Mouse (Mus musculus) MN1 (cell line): Measurements from ENCODE around the gene Abhd17b.
"Not testable (repeated sequence)": the region's sequence is repeated elsewhere in the genome, so short reads cannot be mapped to it uniquely, and the experiment has no call there.

ENCODE experiments used
- DNase-seq: peaks from one replicate; pipeline ENCODE4 v3.0.0-alpha.2; 2016; ENCODE audit warnings: low spot score

The Abhd17b gene

DNA sequence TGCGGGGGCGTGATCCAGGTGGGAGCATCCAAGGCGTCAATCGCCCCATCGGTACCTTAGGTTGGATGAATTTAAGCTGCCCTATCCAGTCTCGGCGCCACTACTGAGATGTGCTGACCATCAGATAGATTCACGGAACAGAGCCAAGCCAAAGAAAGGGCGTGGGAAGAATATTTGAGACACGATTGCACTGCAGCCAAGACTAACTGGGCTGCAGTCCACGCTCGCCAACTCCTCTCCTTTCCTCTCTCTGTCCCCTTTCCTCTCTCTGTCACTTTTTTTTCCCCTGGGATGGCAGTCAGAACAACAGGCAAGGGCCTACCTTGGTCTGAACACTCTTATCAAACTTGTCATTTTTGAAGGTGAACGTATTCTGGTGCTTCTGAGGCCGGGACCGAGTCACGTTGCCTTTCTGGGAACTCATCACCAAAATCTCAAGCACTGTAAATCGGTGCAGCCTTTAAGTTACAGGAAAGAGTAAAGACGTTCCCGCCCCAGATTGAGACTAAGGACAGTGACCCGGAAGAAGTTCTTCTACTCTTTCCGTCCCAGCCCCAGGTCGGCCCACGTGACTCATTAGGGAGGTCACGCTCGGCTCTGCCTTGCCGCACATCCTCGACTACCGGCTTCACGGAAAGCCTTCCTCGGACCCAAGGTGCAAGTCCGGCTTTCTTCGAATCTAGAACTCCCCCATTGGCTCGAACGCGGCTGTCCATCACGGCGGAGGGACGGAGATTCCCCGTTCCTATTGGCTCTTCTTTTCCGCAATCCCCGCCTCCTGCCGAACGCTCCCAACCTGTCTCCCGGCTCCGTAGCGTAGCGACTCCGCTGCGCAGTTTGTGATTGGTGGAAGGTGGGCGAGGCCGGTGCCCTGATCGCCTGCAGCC lies 457 bp upstream of the Abhd17b start, which contains the start of gene 1110059E24Rik:
1110059E24Rik (minus strand) TSS at position 692 of the 887 bp plus-strand sequence.
- DNase-seq = peak; percentile 95

- DNase-seq = no peak
These were observed 1.8 kb downstream of the Abhd17b start for GRCm38 (mm10) chr19:21654788-21655187.

- DNase-seq = no peak
These were observed 7.7 kb downstream of the Abhd17b start for GRCm38 (mm10) chr19:21660734-21661133.

GRCm38 (mm10) chr19:21663756-21664456 lies 10.9 kb downstream of the Abhd17b start:
- DNase-seq = no peak

DNA sequence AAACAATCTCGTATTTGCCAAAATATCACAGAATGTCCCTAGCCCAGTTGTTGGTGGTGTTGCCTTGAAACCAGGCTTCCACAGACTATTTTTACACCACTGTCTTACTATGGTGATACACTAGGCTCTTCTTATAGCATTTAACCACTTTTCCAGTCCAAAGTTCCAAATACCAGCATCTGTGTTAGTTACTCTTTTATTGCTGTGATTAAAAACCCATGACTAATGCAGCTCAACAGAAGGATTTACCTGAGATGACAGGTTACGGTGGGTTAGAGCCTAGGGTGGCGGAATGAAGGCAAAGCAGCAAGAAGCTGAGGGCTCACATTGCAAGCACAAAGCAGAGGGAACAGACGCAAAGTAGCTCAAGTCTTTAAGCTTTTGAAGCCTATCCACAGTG lies 16.7 kb downstream of the Abhd17b start:
- no peak for DNase-seq

DNA sequence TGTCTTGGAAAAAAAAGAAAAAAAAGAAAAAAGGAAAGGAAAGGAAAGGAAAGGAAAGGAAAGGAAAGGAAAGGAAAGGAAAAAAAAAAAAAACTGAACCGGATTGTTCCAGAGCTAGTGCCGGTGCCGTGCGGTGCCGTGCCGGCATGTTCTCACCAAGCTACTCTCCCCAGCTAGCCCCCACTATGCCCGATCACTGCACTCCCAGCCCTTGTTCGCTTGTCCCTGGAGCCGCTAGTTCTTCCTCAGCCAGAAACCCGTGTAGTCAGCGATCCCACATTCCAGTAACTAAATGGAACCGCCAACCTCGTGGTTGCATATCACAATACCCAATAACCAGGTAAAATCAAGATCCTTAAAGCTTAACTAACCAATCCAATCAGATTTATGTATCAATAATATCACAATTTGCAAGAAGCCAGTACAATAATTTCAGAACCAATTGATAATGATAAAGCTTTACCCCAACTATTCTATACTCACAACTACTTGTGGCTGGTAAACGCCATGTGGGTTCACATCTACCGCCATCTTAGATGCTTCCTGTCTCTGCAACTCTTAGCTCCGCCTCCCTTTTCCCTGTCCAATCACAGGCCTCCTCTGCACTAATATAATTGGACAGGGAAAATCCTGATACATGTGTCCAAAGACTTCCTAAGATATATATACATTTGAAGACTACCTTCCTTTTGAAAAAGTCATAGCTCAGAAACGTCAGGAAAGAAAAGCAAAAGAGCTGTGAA lies 21.5 kb downstream of the Abhd17b start:
- DNase-seq = no peak

GRCm38 (mm10) chr19:21680091-21680490 lies 27.1 kb downstream of the Abhd17b start:
- DNase-seq = no peak

- DNase-seq = no peak
These were observed 28.0 kb downstream of the Abhd17b start for GRCm38 (mm10) chr19:21680986-21681385.

- DNase-seq = peak; percentile 90
These were observed 60.5 kb downstream of the Abhd17b start for GRCm38 (mm10) chr19:21713260-21714031.

DNA sequence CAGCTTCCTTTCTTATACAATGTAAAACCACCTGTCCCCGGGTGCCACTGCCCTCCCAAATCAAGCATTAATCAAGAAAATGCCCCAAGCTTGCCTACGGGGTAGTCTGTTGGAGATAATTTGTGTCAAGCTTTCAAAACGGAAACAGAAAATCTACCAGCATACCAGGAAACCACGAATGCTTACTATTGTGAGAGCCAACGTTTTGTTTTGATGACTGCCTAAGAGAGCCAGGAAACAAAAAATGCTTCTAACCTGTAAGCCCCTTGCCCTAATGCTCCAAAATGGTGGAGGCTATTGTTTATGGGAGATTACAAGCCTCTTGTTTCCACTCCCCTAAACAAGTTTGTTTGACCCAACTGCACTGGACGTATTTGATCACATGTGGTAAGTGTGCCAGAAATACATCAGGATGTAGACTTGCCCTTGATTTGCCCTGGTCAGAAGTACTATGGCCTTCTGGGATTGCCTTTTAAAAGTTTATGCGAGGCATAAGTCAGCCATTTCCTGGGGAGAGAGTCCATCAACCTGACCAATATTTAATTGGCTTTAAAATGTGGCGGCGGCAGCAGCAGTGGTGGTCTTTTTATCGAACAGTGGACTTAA lies 61.4 kb downstream of the Abhd17b start:
- DNase-seq = peak; percentile 56

DNA sequence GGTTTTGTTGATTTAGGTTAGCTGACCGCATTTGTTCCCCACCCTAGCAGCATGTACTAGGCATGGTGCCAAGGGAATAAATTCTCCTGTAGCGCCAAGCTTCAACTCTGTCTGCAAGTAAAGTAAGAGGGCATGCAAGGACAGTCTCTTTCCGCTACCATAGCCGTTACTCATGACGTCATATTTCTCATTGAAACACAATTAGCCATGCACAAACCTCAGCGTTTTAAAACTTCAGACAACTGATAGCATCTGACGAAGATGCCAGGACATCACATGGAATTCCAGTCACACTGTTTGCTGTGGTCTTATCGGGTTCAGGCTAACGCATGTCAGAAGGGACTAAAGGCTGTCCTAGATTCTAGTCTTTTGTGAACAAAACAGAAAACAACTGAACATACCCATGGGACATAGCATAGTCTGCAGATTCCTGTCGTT lies 62.0 kb downstream of the Abhd17b start:
- DNase-seq = peak; percentile 40

DNA sequence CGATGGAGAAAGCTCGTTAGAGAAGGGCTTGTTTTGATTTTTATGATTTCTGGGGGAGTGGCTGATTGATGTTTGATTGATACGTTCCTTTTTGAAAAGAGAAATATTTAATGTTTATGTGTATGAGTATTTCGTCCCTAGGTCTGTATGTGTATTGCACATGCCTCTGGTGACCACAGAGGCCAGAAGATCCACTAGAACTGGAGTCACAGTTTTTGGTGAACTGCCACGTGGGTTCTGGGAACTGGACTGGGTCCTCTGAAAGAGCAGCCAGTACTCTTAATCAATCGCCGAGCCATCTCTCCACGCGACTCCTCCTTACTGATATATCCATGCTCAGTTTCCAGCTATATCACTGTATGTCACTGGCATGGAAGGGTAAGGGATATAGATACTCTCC lies 62.5 kb downstream of the Abhd17b start:
- DNase-seq = peak; percentile 46

GRCm38 (mm10) chr19:21716456-21716855 lies 63.5 kb downstream of the Abhd17b start:
- no peak for DNase-seq

DNA sequence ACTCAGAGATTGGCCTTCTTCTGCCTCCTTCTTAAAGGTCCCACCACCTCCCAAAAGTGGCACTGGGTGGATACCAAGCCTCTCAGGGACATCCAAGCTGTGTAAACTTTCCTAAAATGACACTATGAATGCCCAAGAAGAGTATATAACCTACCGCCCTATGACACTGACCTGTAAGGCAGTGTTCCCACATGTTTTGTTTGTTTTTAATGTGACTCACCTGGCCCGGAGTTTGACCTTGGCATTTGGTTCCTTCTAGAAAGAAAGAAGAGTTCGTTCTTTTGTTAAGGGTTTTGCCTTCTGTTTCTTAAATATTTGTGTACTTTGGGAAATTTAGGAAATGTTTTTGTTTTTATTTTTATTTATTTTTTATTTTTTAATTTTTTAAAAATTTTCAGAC lies 66.2 kb downstream of the Abhd17b start:
- DNase-seq = no peak

DNA sequence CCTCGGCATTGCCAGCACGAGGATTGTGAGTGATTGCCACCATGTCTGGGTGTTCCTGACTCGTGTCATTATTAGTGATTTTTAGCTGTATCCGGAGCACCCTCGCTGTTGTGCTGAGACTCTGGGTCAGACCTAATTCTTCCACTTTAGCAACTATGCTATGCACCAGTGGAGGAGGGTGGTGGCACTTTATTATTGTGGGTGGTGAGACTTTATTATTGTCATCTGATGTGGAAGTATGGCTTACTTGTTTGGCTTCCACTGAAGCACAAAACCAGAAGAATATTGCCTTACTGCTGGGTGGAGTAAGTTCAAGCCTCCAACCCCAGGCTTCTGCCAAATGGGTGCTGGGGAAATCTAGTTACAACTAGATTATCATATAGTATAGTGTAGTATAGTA lies 68.0 kb downstream of the Abhd17b start:
- no peak for DNase-seq

- DNase-seq = not testable (repeated sequence)
These were observed 70.3 kb downstream of the Abhd17b start for GRCm38 (mm10) chr19:21723280-21723679.

- DNase-seq = no peak
These were observed 71.1 kb downstream of the Abhd17b start for GRCm38 (mm10) chr19:21723911-21724655.

- DNase-seq = no peak
These were observed 72.2 kb downstream of the Abhd17b start for GRCm38 (mm10) chr19:21725168-21725567.

DNA sequence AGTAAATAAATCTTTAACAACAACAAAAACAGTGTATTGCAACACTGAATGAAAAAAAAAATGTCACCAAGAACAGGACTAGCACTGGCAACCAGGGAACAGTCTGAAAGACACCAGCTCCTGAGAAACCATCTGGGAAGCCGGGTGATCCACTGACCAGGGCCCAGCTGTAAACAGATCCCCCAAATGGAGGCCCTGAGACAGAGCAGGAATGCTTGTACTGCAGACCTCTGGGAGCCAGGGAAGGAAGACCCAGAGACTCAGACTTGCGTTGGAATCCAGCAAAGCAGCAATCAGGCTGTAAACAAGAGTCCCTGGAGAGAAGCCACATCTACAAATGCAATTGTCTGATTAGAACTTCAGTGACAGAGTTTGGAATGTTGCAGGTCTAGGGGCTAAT lies 74.1 kb downstream of the Abhd17b start:
- DNase-seq = no peak

- no peak for DNase-seq
These were observed 75.4 kb downstream of the Abhd17b start for GRCm38 (mm10) chr19:21728342-21728741.
